Mouse (Mus musculus) liver, adult 2 months (tissue): ENCODE data around the gene Fuca1.

ENCODE experiments used
- CTCF ChIP-seq: fragments of 200-500 bp; IDR thresholded peaks from 2 replicates; pipeline ENCODE4 v1.5.1; 2011; ENCODE audit warnings: low read depth, low read length, control low read depth
- POLR2A ChIP-seq: fragments of 200-500 bp; IDR thresholded peaks from 2 replicates; pipeline ENCODE4 v1.6.1; 2011; ENCODE audit warnings: low read length, control low read depth; ENCODE audit not compliant: insufficient read depth; ENCODE audit errors: extremely low read depth

DNA sequence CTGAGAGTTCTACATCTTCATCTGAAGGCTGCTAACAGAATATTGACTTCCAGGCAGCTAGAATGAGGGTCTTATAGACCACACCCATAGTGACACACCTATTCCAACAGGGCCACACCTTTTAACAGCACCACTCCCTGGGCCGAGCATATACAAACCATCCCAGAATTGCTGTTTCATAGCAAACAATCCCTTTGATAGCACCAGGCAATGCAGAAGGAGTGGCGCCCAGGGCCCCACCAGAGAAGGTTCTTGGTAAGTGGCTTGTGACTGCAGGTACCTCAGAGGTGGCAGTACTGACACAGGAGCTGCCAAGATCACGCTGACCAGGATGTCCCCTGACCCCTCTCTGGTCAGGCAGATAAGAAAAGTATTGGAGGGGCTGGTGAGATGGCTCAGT is 32.6 kb downstream of the Fuca1 start:
- TF ChIP-seq POLR2A, result no peak
- no peak for TF ChIP-seq CTCF
